Mouse (Mus musculus) granulocyte monocyte progenitor cell, adult 5-6 weeks (primary cell): Measurements from ENCODE around the gene Rassf10. TPM values are rescaled to one million over a fixed set of nuclear protein-coding genes. Genes with fewer than 3 reads are reported as not detected.
A peak's percentile ranks its signal among the peaks of the same experiment; 100 is the strongest.
"Not testable (repeated sequence)": the region's sequence is repeated elsewhere in the genome, so short reads cannot be mapped to it uniquely, and the experiment has no call there.

ENCODE experiments used
- ATAC-seq: replicated peaks from 2 replicates; pipeline ENCODE4 v1.8.0; 2016; ENCODE audit warnings: mild to moderate bottlenecking, moderate TSS enrichment, inconsistent platforms; ENCODE audit not compliant: poor library complexity, severe bottlenecking
- total RNA-seq, 2 experiments: library from RNA; stranded (forward) in 1 of 2; stranded (reverse) in 1 of 2; fragments of 200-712, 200-1000 nt in 1 of 2; fragments of >200 nt in 1 of 2; fragmentation: Nextera tagmentation in 1 of 2; gene quantifications; 2 replicates each; pipeline ENCODE4 v1.2.3; 2014 to 2017

Rassf10 gene
- total RNA-seq (2014; fragmentation: Nextera tagmentation): not detected in 2 replicates
- total RNA-seq (2017): 0.43 TPM in 1 of 2 replicates, not detected in the other

- peak; percentile 88 for ATAC-seq
Measured at GRCm38 (mm10) chr7:112953777-112954291, at the start of gene Rassf10. Gene Rassf10 (plus strand): TSS chr7:112953962.

- 0 out of 2 replicates have a peak, but pooled peaks have one; percentile 7 for ATAC-seq
Measured at GRCm38 (mm10) chr7:112906848-112907247, 46.9 kb upstream of the Rassf10 start.

- ATAC-seq: no peak
Measured at GRCm38 (mm10) chr7:112907468-112907867, 46.3 kb upstream of the Rassf10 start.

- no peak for ATAC-seq
Measured at GRCm38 (mm10) chr7:112909164-112909563, 44.6 kb upstream of the Rassf10 start.

GRCm38 (mm10) chr7:112912969-112913368, 40.8 kb upstream of the Rassf10 start:
- no peak for ATAC-seq

- ATAC-seq: no peak
Measured at GRCm38 (mm10) chr7:112915571-112915970, 38.2 kb upstream of the Rassf10 start.

- ATAC-seq: peak; percentile 60
Measured at GRCm38 (mm10) chr7:112917613-112918278, 36.0 kb upstream of the Rassf10 start.

- ATAC-seq: peak; percentile 57
Measured at GRCm38 (mm10) chr7:112918279-112918991, 35.3 kb upstream of the Rassf10 start.

- ATAC-seq: no peak
Measured at GRCm38 (mm10) chr7:112919845-112920244, 33.9 kb upstream of the Rassf10 start.

GRCm38 (mm10) chr7:112922801-112923200, 31.0 kb upstream of the Rassf10 start:
- no peak for ATAC-seq

- no peak for ATAC-seq
Measured at GRCm38 (mm10) chr7:112923712-112924111, 30.1 kb upstream of the Rassf10 start.

GRCm38 (mm10) chr7:112930669-112931068, 23.1 kb upstream of the Rassf10 start:
- ATAC-seq: no peak

- not testable (repeated sequence) for ATAC-seq
Measured at GRCm38 (mm10) chr7:112935876-112936275, 17.9 kb upstream of the Rassf10 start.

- ATAC-seq: no peak
Measured at GRCm38 (mm10) chr7:112937089-112937488, 16.7 kb upstream of the Rassf10 start.

- ATAC-seq: no peak
Measured at GRCm38 (mm10) chr7:112938959-112939358, 14.8 kb upstream of the Rassf10 start.

- ATAC-seq: no peak
Measured at GRCm38 (mm10) chr7:112942567-112942966, 11.2 kb upstream of the Rassf10 start.

GRCm38 (mm10) chr7:112943056-112943455, 10.7 kb upstream of the Rassf10 start:
- no peak for ATAC-seq

- no peak for ATAC-seq
Measured at GRCm38 (mm10) chr7:112946706-112947105, 7.1 kb upstream of the Rassf10 start.

GRCm38 (mm10) chr7:112954351-112955102, 765 bp downstream of the Rassf10 start:
- ATAC-seq: peak; percentile 36

- ATAC-seq: peak; percentile 66
Measured at GRCm38 (mm10) chr7:112955103-112955827, 1.5 kb downstream of the Rassf10 start.
